Mouse (Mus musculus): ENCODE results near the gene Chac1. TPM values are rescaled to one million over a fixed set of nuclear protein-coding genes. Genes with fewer than 3 reads are reported as not detected.
A peak's percentile ranks its signal among the peaks of the same experiment; 100 is the strongest.

The Chac1 gene
- polyA plus RNA-seq (2015; fragmentation: Nextera tagmentation; extraction: Ambion mirVana) = 1.1 and 1.7 TPM in 2 replicates

GRCm38 (mm10) chr2:119350555-119351486 is at the start of gene Chac1:
TSS of gene Chac1 (plus strand) at chr2:119351229.
- Histone ChIP-seq H3K4me3 (ENCODE audit: low read length) (peak within 1 kb of the TSS; percentile 61), H3K4me2 (ENCODE audit: low read depth, low read length) (peak within 1 kb of the TSS; percentile 75), H3K27ac (ENCODE audit: low read length) (no peak within 1 kb of the TSS), H3K9ac (ENCODE audit: low read length) (peak within 1 kb of the TSS; percentile 68), H3K36me3 (ENCODE audit: control insufficient read depth, insufficient read depth, low read length) (no peaks in the 10 kb centered on the region), H3K9me3 (ENCODE audit: control insufficient read depth, low read length) (no peaks in the 10 kb centered on the region), H3K27me3 (ENCODE audit: control insufficient read depth, insufficient read depth, low read depth, low read length) (peaks cover 7% of the 10 kb centered on the region), H3K4me1 (replicated peaks; ENCODE audit: control insufficient read depth, insufficient read depth, low read length) (peaks cover 6% of the 10 kb centered on the region; the same call in 1 of the 2 replicates)
- peak; percentile 94 for ATAC-seq (ENCODE audit: low read depth)
- WGBS = 5% methylated on average over 58 of the region's 58 CpGs

DNA sequence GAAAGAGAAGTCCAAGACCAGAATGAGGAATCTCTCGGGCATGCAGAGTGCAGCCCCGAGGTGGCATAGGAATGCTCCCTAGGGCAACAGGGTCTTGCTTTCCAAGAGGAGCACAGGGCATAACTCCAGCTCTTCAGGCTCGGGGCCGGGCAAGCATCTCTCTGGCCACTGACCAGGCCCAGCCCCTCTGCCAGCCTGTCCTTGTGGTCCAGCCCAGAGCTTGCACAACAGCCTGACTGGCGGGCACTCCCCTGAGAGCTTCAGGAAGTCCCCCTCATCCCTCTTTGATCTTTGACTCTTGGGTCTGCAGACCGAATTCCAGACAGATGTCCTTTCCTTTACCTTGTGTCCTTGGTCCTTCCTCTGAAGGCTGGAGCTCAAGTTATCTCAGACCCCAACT is 48.2 kb upstream of the Chac1 start:
- H3K36me3 ChIP-seq (ENCODE audit: control insufficient read depth, insufficient read depth, low read length) = peaks cover 4% of the 10 kb centered on the region
- H3K27me3 ChIP-seq (ENCODE audit: control insufficient read depth, insufficient read depth, low read depth, low read length) = no peaks in the 10 kb centered on the region
- H3K27ac ChIP-seq (ENCODE audit: low read length) = no peak overlapping the region
- H3K4me1 ChIP-seq (replicated peaks; ENCODE audit: control insufficient read depth, insufficient read depth, low read length) = peaks cover 16% of the 10 kb centered on the region
- no peak for ATAC-seq (ENCODE audit: low read depth)
- no peak overlapping the region for H3K9ac ChIP-seq (ENCODE audit: low read length)
- H3K9me3 ChIP-seq (ENCODE audit: control insufficient read depth, low read length) = no peaks in the 10 kb centered on the region
- no peak overlapping the region for H3K4me2 ChIP-seq (ENCODE audit: low read depth, low read length)
- no peak overlapping the region for H3K4me3 ChIP-seq (ENCODE audit: low read length)
- 67% methylated on average over 6 of the region's 6 CpGs for WGBS

DNA sequence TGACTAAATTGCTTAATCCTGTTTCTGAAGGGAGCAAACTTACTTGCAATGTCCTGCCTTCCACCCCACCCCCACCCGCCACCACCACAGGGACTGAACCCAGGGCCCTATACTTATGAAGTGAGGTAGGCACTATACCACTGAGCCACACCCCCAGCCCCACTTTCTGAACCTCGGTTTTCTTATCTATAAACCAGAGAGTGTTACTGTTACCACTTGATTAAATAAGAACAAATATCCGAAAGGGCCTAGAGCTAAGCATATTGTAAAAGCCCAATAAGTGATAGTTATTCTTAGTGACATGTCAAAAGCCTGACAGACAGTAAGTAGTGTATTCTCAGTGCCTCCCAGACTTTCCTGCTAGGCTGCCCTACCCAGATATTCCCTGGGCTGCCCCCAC is 46.6 kb upstream of the Chac1 start:
- WGBS = 43% methylated on average over 3 of the region's 3 CpGs
- Histone ChIP-seq H3K36me3 (ENCODE audit: control insufficient read depth, insufficient read depth, low read length) (no peaks in the 10 kb centered on the region), H3K27ac (ENCODE audit: low read length) (peak overlapping the region; percentile 51; the same call in 1 of the 2 replicates), H3K4me3 (ENCODE audit: low read length) (no peak overlapping the region), H3K4me1 (replicated peaks; ENCODE audit: control insufficient read depth, insufficient read depth, low read length) (peaks cover 16% of the 10 kb centered on the region), H3K9me3 (ENCODE audit: control insufficient read depth, low read length) (no peaks in the 10 kb centered on the region), H3K4me2 (ENCODE audit: low read depth, low read length) (no peak overlapping the region), H3K9ac (ENCODE audit: low read length) (no peak overlapping the region), H3K27me3 (ENCODE audit: control insufficient read depth, insufficient read depth, low read depth, low read length) (no peaks in the 10 kb centered on the region)
- no peak for ATAC-seq (ENCODE audit: low read depth)

DNA sequence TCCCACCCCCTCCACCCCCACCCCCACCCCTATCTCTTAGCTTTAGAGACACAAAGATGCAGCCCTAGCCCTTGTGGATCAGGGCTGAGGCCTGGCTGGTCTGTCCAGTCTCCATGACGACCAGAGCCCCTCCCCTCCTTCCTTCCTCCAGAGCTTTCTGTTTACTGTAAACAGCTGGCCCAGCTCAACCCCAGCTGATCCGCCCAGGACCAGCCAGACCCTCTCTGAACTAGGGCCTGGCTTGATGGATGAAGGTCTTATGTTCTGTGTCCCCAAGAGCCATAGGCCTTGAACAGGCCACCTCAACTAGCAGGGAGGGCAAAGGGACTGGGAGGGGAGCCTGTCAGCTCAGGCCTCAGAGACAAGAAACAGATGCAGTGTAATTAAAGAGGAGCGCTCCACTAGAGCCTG is 46.2 kb upstream of the Chac1 start:
- H3K27me3 ChIP-seq (ENCODE audit: control insufficient read depth, insufficient read depth, low read depth, low read length) = no peaks in the 10 kb centered on the region
- no peak overlapping the region for H3K9ac ChIP-seq (ENCODE audit: low read length)
- no peak overlapping the region for H3K4me3 ChIP-seq (ENCODE audit: low read length)
- H3K4me2 ChIP-seq (ENCODE audit: low read depth, low read length) = no peak overlapping the region
- peaks cover 14% of the 10 kb centered on the region for H3K4me1 ChIP-seq (replicated peaks; ENCODE audit: control insufficient read depth, insufficient read depth, low read length)
- 0 out of 2 replicates have a peak overlapping the region, but pooled peaks have one; percentile 3 for H3K27ac ChIP-seq (ENCODE audit: low read length)
- no peaks in the 10 kb centered on the region for H3K9me3 ChIP-seq (ENCODE audit: control insufficient read depth, low read length)
- ATAC-seq (ENCODE audit: low read depth) = peak; percentile 86
- WGBS = 21% methylated on average over 3 of the region's 3 CpGs
- no peaks in the 10 kb centered on the region for H3K36me3 ChIP-seq (ENCODE audit: control insufficient read depth, insufficient read depth, low read length)

DNA sequence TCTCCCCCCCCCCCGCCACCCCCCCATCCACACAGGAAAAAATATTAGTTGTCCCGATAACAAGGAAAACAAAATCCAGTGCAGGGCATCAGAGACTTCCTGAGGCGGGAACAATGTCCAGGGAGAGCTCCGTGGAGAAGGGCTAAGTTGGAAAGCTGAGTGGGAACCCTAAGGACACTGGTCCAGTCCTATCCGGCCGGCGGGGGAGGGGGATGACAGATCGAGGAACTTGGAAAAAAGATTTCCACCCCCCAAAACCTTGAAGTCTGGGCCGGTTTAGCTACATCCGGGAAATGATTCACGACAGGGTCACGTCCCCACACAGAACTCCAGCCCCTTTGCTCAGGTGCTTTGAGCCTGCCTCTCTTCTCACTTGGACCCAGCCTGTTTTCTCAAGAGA is 39.5 kb upstream of the Chac1 start:
- peak overlapping the region; percentile 35 for H3K27ac ChIP-seq (ENCODE audit: low read length)
- H3K4me3 ChIP-seq (ENCODE audit: low read length) = no peak overlapping the region
- H3K9ac ChIP-seq (ENCODE audit: low read length) = no peak overlapping the region
- H3K4me2 ChIP-seq (ENCODE audit: low read depth, low read length) = no peak overlapping the region
- 31% methylated on average over 12 of the region's 12 CpGs for WGBS
- peak; percentile 41; the same call in 1 of the 2 replicates for ATAC-seq (ENCODE audit: low read depth)
- no peaks in the 10 kb centered on the region for H3K27me3 ChIP-seq (ENCODE audit: control insufficient read depth, insufficient read depth, low read depth, low read length)
- peaks cover 3% of the 10 kb centered on the region; the same call in 1 of the 2 replicates for H3K4me1 ChIP-seq (replicated peaks; ENCODE audit: control insufficient read depth, insufficient read depth, low read length)
- no peaks in the 10 kb centered on the region for H3K9me3 ChIP-seq (ENCODE audit: control insufficient read depth, low read length)
- H3K36me3 ChIP-seq (ENCODE audit: control insufficient read depth, insufficient read depth, low read length) = no peaks in the 10 kb centered on the region

GRCm38 (mm10) chr2:119312380-119312958 is 38.6 kb upstream of the Chac1 start:
- H3K4me3 ChIP-seq (ENCODE audit: low read length) = no peak overlapping the region
- H3K36me3 ChIP-seq (ENCODE audit: control insufficient read depth, insufficient read depth, low read length) = no peaks in the 10 kb centered on the region
- no peak overlapping the region for H3K9ac ChIP-seq (ENCODE audit: low read length)
- no peak for ATAC-seq (ENCODE audit: low read depth)
- H3K4me1 ChIP-seq (replicated peaks; ENCODE audit: control insufficient read depth, insufficient read depth, low read length) = peaks cover 3% of the 10 kb centered on the region; the same call in 1 of the 2 replicates
- H3K9me3 ChIP-seq (ENCODE audit: control insufficient read depth, low read length) = no peaks in the 10 kb centered on the region
- H3K27me3 ChIP-seq (ENCODE audit: control insufficient read depth, insufficient read depth, low read depth, low read length) = no peaks in the 10 kb centered on the region
- no peak overlapping the region for H3K27ac ChIP-seq (ENCODE audit: low read length)
- H3K4me2 ChIP-seq (ENCODE audit: low read depth, low read length) = no peak overlapping the region
- 65% methylated on average over 2 of the region's 2 CpGs for WGBS

DNA sequence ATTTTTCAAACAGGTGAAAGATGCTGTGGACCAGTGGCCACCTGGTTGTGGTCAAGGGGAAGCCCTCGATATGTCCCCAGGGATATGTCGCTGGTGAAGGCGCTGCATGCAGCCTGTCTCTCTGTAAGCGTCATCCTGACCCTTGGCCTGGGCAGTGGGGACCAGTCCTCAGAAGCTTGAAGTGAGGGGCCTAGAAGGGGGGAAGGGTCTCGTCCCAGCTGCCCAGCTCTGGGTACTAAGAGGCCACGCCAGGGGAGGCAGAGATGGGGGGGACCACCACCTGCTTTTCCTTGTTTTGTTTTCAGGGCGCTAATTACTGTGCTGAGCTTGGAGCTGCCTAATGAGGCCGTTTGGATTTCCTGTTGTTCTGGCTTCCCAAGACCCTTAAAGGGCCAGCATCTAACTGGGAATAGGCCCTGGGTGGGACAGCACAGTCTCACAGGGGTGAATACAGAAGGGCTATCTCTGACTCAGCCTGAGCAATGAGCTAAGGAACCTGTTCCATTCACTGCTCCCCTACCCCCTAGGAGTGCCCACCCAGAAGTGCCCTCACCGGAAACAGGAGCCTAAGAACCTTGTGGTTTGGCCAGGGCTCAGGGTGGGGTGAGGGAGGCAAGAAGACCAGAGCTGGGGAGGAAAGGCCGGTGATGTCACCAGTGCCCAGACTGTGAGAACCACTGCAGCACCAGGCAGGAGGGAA is 37.1 kb upstream of the Chac1 start:
- WGBS = 29% methylated on average over 10 of the region's 10 CpGs
- no peak overlapping the region for H3K4me2 ChIP-seq (ENCODE audit: low read depth, low read length)
- 0 out of 2 replicates have a peak, but pooled peaks have one; percentile 11 for ATAC-seq (ENCODE audit: low read depth)
- peak overlapping the region; percentile 70 for H3K27ac ChIP-seq (ENCODE audit: low read length)
- no peaks in the 10 kb centered on the region for H3K27me3 ChIP-seq (ENCODE audit: control insufficient read depth, insufficient read depth, low read depth, low read length)
- H3K9ac ChIP-seq (ENCODE audit: low read length) = no peak overlapping the region
- H3K36me3 ChIP-seq (ENCODE audit: control insufficient read depth, insufficient read depth, low read length) = no peaks in the 10 kb centered on the region
- H3K4me3 ChIP-seq (ENCODE audit: low read length) = no peak overlapping the region
- H3K4me1 ChIP-seq (replicated peaks; ENCODE audit: control insufficient read depth, insufficient read depth, low read length) = peaks cover 7% of the 10 kb centered on the region; the same call in 1 of the 2 replicates
- H3K9me3 ChIP-seq (ENCODE audit: control insufficient read depth, low read length) = no peaks in the 10 kb centered on the region

GRCm38 (mm10) chr2:119314742-119315310 is 36.2 kb upstream of the Chac1 start:
- ATAC-seq (ENCODE audit: low read depth) = peak; percentile 56
- H3K4me1 ChIP-seq (replicated peaks; ENCODE audit: control insufficient read depth, insufficient read depth, low read length) = peaks cover 7% of the 10 kb centered on the region; the same call in 1 of the 2 replicates
- H3K4me2 ChIP-seq (ENCODE audit: low read depth, low read length) = no peak overlapping the region
- H3K27me3 ChIP-seq (ENCODE audit: control insufficient read depth, insufficient read depth, low read depth, low read length) = no peaks in the 10 kb centered on the region
- no peaks in the 10 kb centered on the region for H3K36me3 ChIP-seq (ENCODE audit: control insufficient read depth, insufficient read depth, low read length)
- no peaks in the 10 kb centered on the region for H3K9me3 ChIP-seq (ENCODE audit: control insufficient read depth, low read length)
- H3K27ac ChIP-seq (ENCODE audit: low read length) = peak overlapping the region; percentile 70
- 69% methylated on average over 12 of the region's 12 CpGs for WGBS
- H3K4me3 ChIP-seq (ENCODE audit: low read length) = no peak overlapping the region
- no peak overlapping the region for H3K9ac ChIP-seq (ENCODE audit: low read length)
